Mouse (Mus musculus): ENCODE results near the gene Ceacam9. TPM values are rescaled to one million over a fixed set of nuclear protein-coding genes. Genes with fewer than 3 reads are reported as not detected.

Gene Ceacam9
- total RNA-seq, 2 experiments from 2014 or later, result not detected

GRCm38 (mm10) chr7:16739056-16739604, 17.4 kb downstream of the Ceacam9 start:
- DNase-seq, result no peak

- DNase-seq, result no peak
These were observed 23.6 kb downstream of the Ceacam9 start for GRCm38 (mm10) chr7:16745373-16745772.

- peak; percentile 30 to 56 for DNase-seq
These were observed 24.4 kb downstream of the Ceacam9 start for GRCm38 (mm10) chr7:16746093-16746492.

- DNase-seq, result no peak
These were observed 25.9 kb downstream of the Ceacam9 start for GRCm38 (mm10) chr7:16747656-16748055.

GRCm38 (mm10) chr7:16752016-16752415, 30.3 kb downstream of the Ceacam9 start:
- no peak for DNase-seq

GRCm38 (mm10) chr7:16755362-16756017, 33.8 kb downstream of the Ceacam9 start:
- peak; percentile 24 to 36 for DNase-seq

GRCm38 (mm10) chr7:16758872-16759574, 37.3 kb downstream of the Ceacam9 start:
- DNase-seq, result no peak

- peak; percentile 27 to 65 for DNase-seq
These were observed 38.6 kb downstream of the Ceacam9 start for GRCm38 (mm10) chr7:16760292-16760691.

GRCm38 (mm10) chr7:16761005-16761481, 39.3 kb downstream of the Ceacam9 start:
- DNase-seq, result peak in 1 of 2 experiments; percentile 60

- DNase-seq, result no peak
These were observed 39.9 kb downstream of the Ceacam9 start for GRCm38 (mm10) chr7:16761630-16762029.

GRCm38 (mm10) chr7:16763463-16764218, 41.9 kb downstream of the Ceacam9 start:
- DNase-seq, result peak in 1 of 2 experiments; percentile 21

GRCm38 (mm10) chr7:16766443-16766842, 44.7 kb downstream of the Ceacam9 start:
- peak in 1 of 2 experiments; percentile 27 for DNase-seq

Other genes starting within 250 kb of the Ceacam9 start
- gene Npas1, start 244.2 kb upstream of the Ceacam9 start, total RNA-seq (2021), result not detected
- 10 to 100 TPM; 55.7 to 68.7 TPM for gene Arhgap35, start 106.9 kb upstream of the Ceacam9 start, total RNA-seq (2021)
- not detected for gene Ceacam15, start 46.2 kb upstream of the Ceacam9 start, total RNA-seq (2021)
- 100 to 1,000 TPM; 133 to 149 TPM for gene Ap2s1, start 16.5 kb downstream of the Ceacam9 start, total RNA-seq (2021)
- gene Slc1a5, start 59.4 kb downstream of the Ceacam9 start, total RNA-seq (2021), result 100 to 1,000 TPM; 118 to 152 TPM
- gene Strn4, start 94.0 kb downstream of the Ceacam9 start, total RNA-seq (2021), result 10 to 100 TPM; 66.5 to 67.5 TPM
- 10 to 100 TPM; 24.8 to 26.8 TPM for gene Fkrp, start 94.8 kb downstream of the Ceacam9 start, total RNA-seq (2021)
- 10 to 100 TPM; 16.9 to 17.2 TPM for gene Prkd2, start 121.0 kb downstream of the Ceacam9 start, total RNA-seq (2021)
- gene Dact3, start 153.4 kb downstream of the Ceacam9 start, total RNA-seq (2021), result 1 to 10 TPM; 2.4 to 3.6 TPM
- under 1 TPM in 1 of 2 experiments, not detected in 1; 0.89 TPM for gene Gng8, start 169.9 kb downstream of the Ceacam9 start, total RNA-seq (2021)
- gene Ptgir, start 184.6 kb downstream of the Ceacam9 start, total RNA-seq (2021), result 1 to 10 TPM; 1.2 to 2.0 TPM
- gene Calm3, start 202.2 kb downstream of the Ceacam9 start, total RNA-seq (2021), result 100 to 1,000 TPM; 232 to 251 TPM
- gene Pnmal2, start 222.8 kb downstream of the Ceacam9 start, total RNA-seq (2021), result 10 to 100 TPM; 21.9 to 32.4 TPM
- 1 to 10 TPM; 3.9 to 4.4 TPM for gene Pnmal1, start 237.8 kb downstream of the Ceacam9 start, total RNA-seq (2021)

Measured in adrenal gland, postnatal 36 days (tissue).